Mouse (Mus musculus) limb, embryonic 10.5 days (tissue): ENCODE data around the gene Prickle4. TPM values are rescaled to one million over a fixed set of nuclear protein-coding genes. Genes with fewer than 3 reads are reported as not detected.
"Not testable (repeated sequence)": the region's sequence is repeated elsewhere in the genome, so short reads cannot be mapped to it uniquely, and the experiment has no call there.

ENCODE experiments used
- DNase-seq: peaks from one replicate; pipeline ENCODE4 v3.0.0-alpha.2; 2017; ENCODE audit warnings: low spot score
- H3K27ac ChIP-seq: fragments of 300-500 bp; sonication (generic); 2 replicates; pipeline ENCODE4 v1.5.1; 2016; ENCODE audit warnings: mild to moderate bottlenecking
- H3K27me3 ChIP-seq: fragments of 300-500 bp; sonication (generic); 2 replicates; pipeline ENCODE4 v1.6.1; 2016; ENCODE audit warnings: low read depth, mild to moderate bottlenecking; ENCODE audit not compliant: poor library complexity, severe bottlenecking
- H3K36me3 ChIP-seq: fragments of 300-500 bp; sonication (generic); 2 replicates; pipeline ENCODE4 v1.6.1; 2016; ENCODE audit warnings: mild to moderate bottlenecking, moderate library complexity
- H3K4me1 ChIP-seq: fragments of 300-500 bp; sonication (generic); 2 replicates; pipeline ENCODE4 v1.6.1; 2016
- H3K4me3 ChIP-seq: fragments of 300-500 bp; sonication (generic); 2 replicates; pipeline ENCODE4 v1.5.1; 2016; ENCODE audit warnings: mild to moderate bottlenecking, moderate library complexity
- H3K9me3 ChIP-seq: fragments of 300-500 bp; sonication (generic); replicated peaks from 2 replicates; pipeline ENCODE4 v1.6.1; 2016; ENCODE audit warnings: mild to moderate bottlenecking
- WGBS: fragments of 180-500 bp; shearing (Covaris S2); methylation state at CpG from one replicate; pipeline ENCODE4 v1.1.7; 2016; 5-methylcytosine and 5-hydroxymethylcytosine counted together
- polyA plus RNA-seq: library from polyadenylated mRNA; unstranded; fragments of >200 nt; fragmentation: Nextera tagmentation; extraction: Ambion mirVana; gene quantifications from 2 replicates; pipeline ENCODE4 v1.2.1, GENCODE M21; 2016

Gene Prickle4
- polyA plus RNA-seq, 1 experiment from 2014 or later = 0.76 TPM

DNA sequence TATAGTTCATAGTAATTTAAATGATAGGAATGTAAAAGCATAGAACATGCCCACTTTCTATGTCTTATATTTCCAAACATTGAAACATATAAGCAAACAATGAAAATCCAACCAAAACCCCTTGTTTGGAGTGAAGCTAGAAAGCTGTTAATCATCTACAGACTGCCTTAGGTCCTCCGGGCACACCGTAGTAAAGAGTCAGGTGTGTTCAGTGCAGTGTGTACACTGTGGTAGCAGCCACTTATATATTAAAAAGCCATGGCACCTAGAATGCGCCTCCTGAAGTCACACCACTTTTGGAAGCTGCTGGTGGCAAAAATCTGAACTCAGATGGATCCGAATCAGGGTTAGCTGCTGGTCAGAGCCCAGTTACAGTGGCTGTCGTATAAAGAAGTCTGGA is 16.3 kb downstream of the Prickle4 start:
- no peak overlapping the region for H3K4me3 ChIP-seq
- H3K27ac ChIP-seq = no peak overlapping the region
- DNase-seq = no peak
- H3K9me3 ChIP-seq = no peaks in the 10 kb centered on the region
- WGBS = 87% methylated on average over 5 of the region's 5 CpGs
- H3K4me1 ChIP-seq = peaks cover 12% of the 10 kb centered on the region
- peaks cover 2% of the 10 kb centered on the region for H3K27me3 ChIP-seq
- H3K36me3 ChIP-seq = peaks cover 68% of the 10 kb centered on the region

DNA sequence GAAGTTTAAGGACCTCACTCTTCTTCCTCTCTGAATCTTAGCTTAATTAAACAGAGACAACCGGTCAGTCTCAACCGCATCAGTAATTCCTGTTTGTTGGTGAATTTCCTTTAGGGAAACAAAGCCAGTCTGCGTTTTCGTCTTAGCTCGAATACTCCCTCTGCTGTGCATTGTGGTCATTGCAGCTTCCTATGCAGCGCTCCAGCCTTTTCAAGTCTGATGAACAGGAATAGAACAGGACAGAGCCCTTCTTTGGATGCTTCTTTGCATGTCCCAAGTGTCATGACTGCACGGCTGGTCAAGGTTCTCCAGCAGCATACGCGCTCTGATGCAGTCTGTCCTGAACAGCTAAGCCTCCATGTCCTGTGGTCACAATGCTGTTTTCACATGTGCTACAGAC is 18.0 kb downstream of the Prickle4 start:
- no peak overlapping the region for H3K27ac ChIP-seq

DNA sequence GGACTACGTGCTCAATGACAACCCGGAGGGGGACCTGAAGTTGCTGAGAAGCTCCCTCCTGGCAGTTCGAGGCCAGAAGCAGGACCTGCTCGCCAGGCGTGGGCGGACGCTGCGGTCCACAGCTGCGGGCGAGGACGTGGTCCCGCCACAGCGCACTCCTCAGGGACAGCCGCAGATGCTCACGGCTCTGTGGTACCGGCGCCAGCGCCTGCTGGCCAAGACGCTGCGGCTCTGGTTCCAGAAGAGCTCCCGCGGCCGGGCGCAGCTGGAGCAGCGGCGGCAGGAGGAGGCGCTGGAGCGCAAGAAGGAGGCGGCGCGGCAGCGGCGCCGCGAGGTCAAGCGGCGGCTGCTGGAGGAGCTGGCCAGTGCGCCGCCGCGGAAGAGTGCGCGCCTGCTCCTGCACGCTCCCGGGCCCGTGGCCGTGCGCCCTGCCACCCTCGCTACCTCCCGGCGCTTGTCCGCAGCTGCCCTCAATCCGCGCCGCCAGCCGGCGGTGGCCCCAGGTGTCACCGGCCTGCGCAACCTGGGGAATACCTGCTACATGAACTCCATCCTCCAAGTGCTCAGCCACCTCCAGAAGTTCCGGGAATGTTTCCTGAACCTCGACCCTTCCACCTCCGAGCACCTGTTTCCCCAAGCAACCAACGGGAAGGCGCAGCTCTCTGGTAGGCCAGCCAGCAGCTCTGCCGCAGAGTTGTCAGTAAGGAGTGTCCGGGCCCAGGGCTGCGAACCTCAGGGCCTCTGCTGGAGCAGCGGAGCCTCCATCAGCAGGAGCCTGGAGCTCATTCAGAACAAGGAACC is 22.0 kb downstream of the Prickle4 start:
- peak overlapping the region; percentile 72 for H3K27ac ChIP-seq
- peaks cover 33% of the 10 kb centered on the region for H3K27me3 ChIP-seq
- H3K36me3 ChIP-seq = peaks cover 19% of the 10 kb centered on the region
- 4% methylated on average over 68 of the region's 68 CpGs for WGBS
- H3K9me3 ChIP-seq = no peaks in the 10 kb centered on the region
- peak overlapping the region; percentile 58 for H3K4me3 ChIP-seq
- peaks cover 26% of the 10 kb centered on the region for H3K4me1 ChIP-seq
- DNase-seq = peak; percentile 80

More for the DNA sequence above, 18.0 kb downstream of the Prickle4 start:
- Histone ChIP-seq H3K36me3 (peaks cover 52% of the 10 kb centered on the region), H3K4me3 (no peak overlapping the region), H3K4me1 (peaks cover 26% of the 10 kb centered on the region), H3K27me3 (peaks cover 18% of the 10 kb centered on the region), H3K9me3 (no peaks in the 10 kb centered on the region)
- DNase-seq = peak; percentile 69
- 24% methylated on average over 9 of the region's 9 CpGs for WGBS

DNA sequence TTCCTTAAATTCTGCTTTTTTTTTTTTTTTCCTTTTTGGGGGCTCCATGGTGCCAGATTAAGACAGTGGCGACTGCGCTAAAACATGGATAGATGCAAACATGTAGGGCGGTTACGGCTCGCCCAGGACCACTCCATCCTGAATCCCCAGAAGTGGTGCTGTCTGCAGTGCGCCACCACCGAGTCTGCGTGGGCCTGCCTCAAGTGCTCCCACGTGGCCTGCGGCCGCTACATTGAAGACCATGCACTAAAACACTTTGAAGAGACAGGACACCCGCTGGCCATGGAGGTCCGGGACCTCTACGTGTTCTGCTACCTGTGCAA is 22.6 kb downstream of the Prickle4 start:
- H3K4me1 ChIP-seq = peaks cover 26% of the 10 kb centered on the region
- peaks cover 16% of the 10 kb centered on the region for H3K36me3 ChIP-seq
- H3K27ac ChIP-seq = peak overlapping the region; percentile 72
- no peak for DNase-seq
- H3K9me3 ChIP-seq = no peaks in the 10 kb centered on the region
- peak overlapping the region; percentile 58 for H3K4me3 ChIP-seq
- WGBS = 7% methylated on average over 14 of the region's 14 CpGs
- peaks cover 33% of the 10 kb centered on the region for H3K27me3 ChIP-seq

DNA sequence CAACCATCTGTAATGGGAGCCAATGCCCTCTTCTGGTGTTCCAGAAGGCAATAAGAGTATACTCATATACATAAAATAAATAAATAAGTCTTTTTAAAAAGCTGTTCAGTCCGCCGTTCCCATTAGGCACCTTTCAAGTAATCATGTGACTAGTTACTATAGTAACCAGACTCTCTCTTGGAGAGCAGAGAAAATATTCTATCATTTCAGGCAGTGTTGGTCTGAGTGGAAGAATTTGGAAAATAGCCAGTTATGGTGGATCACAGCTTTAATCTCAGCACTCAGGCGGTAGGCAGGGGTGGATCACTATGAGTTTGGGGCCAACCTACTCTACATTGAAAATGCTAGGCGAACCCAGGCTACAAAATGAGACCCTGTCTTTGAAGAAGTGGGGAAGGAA is 25.4 kb downstream of the Prickle4 start:
- H3K4me1 ChIP-seq = peaks cover 23% of the 10 kb centered on the region
- no peaks in the 10 kb centered on the region for H3K9me3 ChIP-seq
- no peaks in the 10 kb centered on the region for H3K36me3 ChIP-seq
- H3K4me3 ChIP-seq = no peak overlapping the region
- H3K27ac ChIP-seq = no peak overlapping the region
- peaks cover 33% of the 10 kb centered on the region for H3K27me3 ChIP-seq
- 91% methylated on average over 4 of the region's 4 CpGs for WGBS
- DNase-seq = no peak

DNA sequence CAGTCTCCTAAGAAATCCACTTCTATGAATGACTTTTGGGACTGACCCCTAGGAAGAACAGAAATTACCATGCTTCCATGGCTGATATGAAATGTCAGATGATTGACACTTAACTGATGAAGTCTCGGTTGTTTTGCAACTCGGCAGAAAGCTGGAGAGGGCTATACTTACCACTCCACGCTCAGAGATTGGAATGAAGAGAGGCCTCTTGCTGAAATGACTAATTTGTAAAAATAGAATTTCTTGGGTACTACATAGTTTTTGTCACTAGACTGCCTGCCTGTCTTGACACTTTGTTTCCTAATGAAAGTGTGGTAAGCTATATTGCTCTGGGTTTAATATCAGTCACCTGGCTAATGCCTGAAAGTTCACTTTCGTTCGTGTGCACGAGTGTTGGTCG is 30.1 kb downstream of the Prickle4 start:
- H3K27me3 ChIP-seq = no peaks in the 10 kb centered on the region
- H3K36me3 ChIP-seq = 0 out of 2 replicates have a peak, but pooled peaks cover 4% of the 10 kb centered on the region
- H3K9me3 ChIP-seq = no peaks in the 10 kb centered on the region
- H3K4me1 ChIP-seq = no peaks in the 10 kb centered on the region
- no peak overlapping the region for H3K27ac ChIP-seq
- no peak for DNase-seq
- H3K4me3 ChIP-seq = no peak overlapping the region
- WGBS = 91% methylated on average over 7 of the region's 7 CpGs

DNA sequence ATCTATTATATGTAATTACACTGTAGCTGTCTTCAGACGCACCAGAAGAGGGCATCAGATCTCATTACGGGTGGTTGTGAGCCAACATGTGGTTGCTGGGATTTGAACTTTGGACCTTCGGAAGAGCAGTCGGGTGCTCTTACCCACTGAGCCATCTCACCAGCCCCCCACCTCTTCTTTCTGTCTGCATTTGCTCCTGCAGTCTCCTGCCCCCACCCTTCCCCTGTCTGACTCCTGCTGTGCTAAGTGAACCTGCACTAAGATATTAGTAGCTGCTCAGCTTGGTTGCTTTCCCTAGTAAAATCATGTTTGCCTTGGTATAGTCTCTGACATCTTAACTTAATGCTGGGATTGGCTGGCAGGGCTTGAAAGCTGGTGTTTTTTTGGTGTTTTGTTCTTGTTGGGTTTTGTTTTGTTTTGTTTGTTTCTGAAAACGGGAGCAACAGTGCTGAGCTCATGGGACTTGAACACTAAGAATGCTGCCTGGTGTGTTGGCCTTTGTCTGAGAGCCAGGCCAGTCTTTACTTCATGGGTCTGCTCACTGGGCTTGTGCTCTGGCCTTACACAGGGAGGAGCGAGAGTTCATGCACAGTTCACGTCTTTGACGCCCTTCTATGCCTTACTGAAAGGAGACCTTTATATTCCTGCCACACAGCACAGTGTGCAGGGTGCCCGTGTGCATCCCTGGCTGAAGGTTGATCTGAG is 31.4 kb downstream of the Prickle4 start:
- Histone ChIP-seq H3K4me1 (no peaks in the 10 kb centered on the region), H3K27ac (no peak overlapping the region), H3K27me3 (no peaks in the 10 kb centered on the region), H3K4me3 (no peak overlapping the region), H3K9me3 (no peaks in the 10 kb centered on the region), H3K36me3 (0 out of 2 replicates have a peak, but pooled peaks cover 4% of the 10 kb centered on the region)
- no peak for DNase-seq
- 75% methylated on average over 9 of the region's 9 CpGs for WGBS

DNA sequence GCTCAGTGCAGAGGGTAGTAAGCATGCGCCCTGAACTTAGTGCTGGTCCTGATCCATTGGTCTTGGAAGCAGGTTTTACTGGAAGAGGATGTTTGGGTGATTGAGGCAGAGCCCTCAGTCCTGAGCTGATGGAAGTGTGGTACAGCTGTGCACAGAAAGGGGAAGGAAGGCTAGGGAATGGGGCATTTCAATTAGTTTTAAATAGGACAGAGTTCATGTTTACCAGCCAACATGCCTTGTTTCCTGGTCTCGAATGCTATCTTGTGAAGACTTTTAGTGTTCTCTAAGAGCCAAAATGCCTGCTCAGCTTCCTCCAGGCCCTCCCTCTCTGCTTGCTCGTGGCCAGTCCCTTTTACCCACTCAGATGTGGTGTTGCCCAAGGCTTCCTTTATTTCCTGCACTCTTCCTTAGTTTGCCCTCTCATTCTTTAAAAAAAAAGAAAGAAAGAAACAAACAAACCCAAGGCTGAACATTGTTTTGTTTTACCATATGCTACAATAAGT is 35.7 kb downstream of the Prickle4 start:
- 86% methylated on average over 3 of the region's 3 CpGs for WGBS
- no peaks in the 10 kb centered on the region for H3K9me3 ChIP-seq
- H3K4me3 ChIP-seq = no peak overlapping the region
- H3K27ac ChIP-seq = no peak overlapping the region
- no peaks in the 10 kb centered on the region for H3K27me3 ChIP-seq
- no peaks in the 10 kb centered on the region for H3K4me1 ChIP-seq
- no peak for DNase-seq
- H3K36me3 ChIP-seq = 0 out of 2 replicates have a peak, but pooled peaks cover 4% of the 10 kb centered on the region

DNA sequence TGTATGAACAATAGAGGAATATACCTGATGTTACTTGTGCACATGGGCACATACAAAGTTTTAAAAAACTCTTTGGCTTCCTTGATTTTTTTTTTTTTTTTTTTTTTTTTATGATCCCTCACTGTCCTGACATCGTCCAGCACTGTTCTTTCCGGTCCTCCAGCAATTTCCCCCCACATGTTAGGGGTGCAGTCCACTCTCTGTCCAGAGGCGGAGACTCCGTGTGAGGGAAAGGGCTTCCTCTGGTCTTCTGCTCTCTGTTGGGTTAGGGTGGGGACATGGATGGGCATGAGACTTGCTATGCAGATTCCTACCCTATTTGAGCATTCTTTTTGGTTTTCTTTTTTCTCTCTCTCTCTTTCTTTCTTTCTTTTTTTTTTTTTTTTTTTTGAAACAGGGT is 36.6 kb downstream of the Prickle4 start:
- WGBS = 90% methylated on average over 4 of the region's 4 CpGs
- Histone ChIP-seq H3K36me3 (0 out of 2 replicates have a peak, but pooled peaks cover 8% of the 10 kb centered on the region), H3K9me3 (no peaks in the 10 kb centered on the region), H3K4me3 (no peak overlapping the region), H3K4me1 (no peaks in the 10 kb centered on the region), H3K27ac (no peak overlapping the region), H3K27me3 (no peaks in the 10 kb centered on the region)
- no peak for DNase-seq

DNA sequence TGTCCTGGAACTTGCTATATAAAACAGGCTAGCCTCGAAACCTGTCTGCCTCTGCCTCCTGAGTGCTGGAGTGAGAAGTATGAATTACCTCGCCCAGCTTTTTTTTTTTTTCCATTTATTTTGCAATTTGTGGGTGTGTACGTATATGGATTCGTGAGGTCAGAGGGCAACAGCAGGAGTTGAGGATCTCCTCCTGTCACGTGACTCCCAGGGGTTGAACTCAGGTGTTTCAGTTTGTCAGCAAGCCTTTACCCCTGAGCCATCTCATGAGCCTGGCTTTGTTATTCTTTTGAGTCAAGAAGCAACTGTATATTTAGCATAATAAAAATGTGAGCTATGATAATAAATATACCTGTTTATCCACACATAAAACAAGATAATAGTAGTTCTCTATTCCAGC is 38.8 kb downstream of the Prickle4 start:
- Histone ChIP-seq H3K9me3 (no peaks in the 10 kb centered on the region), H3K27me3 (no peaks in the 10 kb centered on the region), H3K4me3 (no peak overlapping the region), H3K4me1 (no peaks in the 10 kb centered on the region), H3K27ac (no peak overlapping the region), H3K36me3 (peaks cover 8% of the 10 kb centered on the region; the same call in 1 of the 2 replicates)
- DNase-seq = no peak
- 79% methylated on average over 5 of the region's 5 CpGs for WGBS

DNA sequence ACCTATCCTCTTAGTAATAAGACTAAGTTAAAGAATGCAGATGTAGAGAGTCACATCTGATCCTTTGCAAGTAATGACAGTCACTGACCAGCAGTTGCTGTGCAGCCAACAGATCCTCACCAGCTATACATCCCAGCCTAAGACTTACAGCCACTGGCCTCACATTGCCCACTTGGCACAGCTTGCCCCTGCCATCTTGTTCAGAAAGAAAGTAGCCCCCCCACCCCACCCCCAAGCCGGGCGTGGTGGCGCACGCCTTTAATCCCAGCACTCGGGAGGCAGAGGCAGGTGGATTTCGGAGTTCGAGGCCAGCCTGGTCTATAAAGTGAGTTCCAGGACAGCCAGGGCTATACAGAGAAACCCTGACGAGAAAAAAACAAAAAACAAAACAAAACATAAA is 40.2 kb downstream of the Prickle4 start:
- H3K4me3 ChIP-seq, H3K4me1 ChIP-seq, DNase-seq, H3K36me3 ChIP-seq, H3K9me3 ChIP-seq, H3K27me3 ChIP-seq, H3K27ac ChIP-seq: not testable (repeated sequence)
- WGBS = 95% methylated on average over 8 of the region's 8 CpGs

DNA sequence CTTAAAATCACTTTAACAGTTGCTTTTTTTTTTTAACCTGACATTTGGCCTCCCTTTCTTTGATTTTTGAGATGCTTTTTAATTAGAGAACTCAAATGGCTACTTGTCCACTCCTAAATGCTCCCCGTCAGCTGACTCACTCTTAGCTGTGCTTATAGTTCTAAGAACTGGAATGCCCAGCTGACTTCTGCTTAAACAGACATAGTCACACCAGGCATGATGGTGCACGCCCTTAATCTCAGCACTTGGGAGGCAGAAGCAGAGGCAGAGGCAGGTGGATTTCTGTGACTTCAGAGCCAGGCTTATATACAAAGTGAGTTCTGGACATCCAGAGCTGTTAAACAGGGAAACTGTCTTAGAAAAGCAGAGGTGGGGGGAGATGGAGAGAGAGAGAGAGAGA is 42.6 kb downstream of the Prickle4 start:
- WGBS = 81% methylated on average over 2 of the region's 2 CpGs
- H3K4me1 ChIP-seq = no peaks in the 10 kb centered on the region
- H3K9me3 ChIP-seq = no peaks in the 10 kb centered on the region
- H3K27ac ChIP-seq = no peak overlapping the region
- no peak for DNase-seq
- no peak overlapping the region for H3K4me3 ChIP-seq
- no peaks in the 10 kb centered on the region for H3K27me3 ChIP-seq
- H3K36me3 ChIP-seq = peaks cover 4% of the 10 kb centered on the region; the same call in 1 of the 2 replicates

DNA sequence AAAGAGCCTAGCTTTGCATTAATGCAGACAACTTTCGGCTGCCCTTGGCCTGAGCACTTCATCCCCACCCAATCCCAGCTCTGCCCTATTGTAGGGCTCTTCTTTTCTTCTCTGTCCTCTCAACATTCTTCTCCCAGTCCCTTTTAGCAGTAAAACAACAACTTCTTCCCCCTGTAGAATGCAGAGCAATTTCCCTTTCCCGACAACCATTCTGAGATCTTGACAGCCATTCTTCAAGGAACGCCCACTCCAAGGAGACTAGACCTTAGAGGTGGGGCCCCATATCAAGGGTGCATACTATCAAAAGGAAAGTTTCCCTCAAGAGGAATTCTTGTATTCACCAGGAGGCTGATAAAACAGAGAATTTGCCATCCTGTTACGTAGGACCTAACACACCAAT is 45.6 kb downstream of the Prickle4 start:
- Histone ChIP-seq H3K27ac (no peak overlapping the region), H3K9me3 (no peaks in the 10 kb centered on the region), H3K4me3 (no peak overlapping the region), H3K4me1 (no peaks in the 10 kb centered on the region), H3K27me3 (no peaks in the 10 kb centered on the region), H3K36me3 (peaks cover 4% of the 10 kb centered on the region; the same call in 1 of the 2 replicates)
- no peak for DNase-seq
- 77% methylated on average over 4 of the region's 4 CpGs for WGBS
